Mouse (Mus musculus): Measurements from ENCODE around the gene Fam120a.

- TF ChIP-seq CTCF (IDR thresholded peaks at IDR 0.05; ENCODE audit: low read depth): no peak
- no peak for TF ChIP-seq EP300 (optimal IDR thresholded peaks at IDR 0.05)
These were observed 25.1 kb upstream of the Fam120a start for GRCm38 (mm10) chr13:48992914-48993313.

Data from stomach, postnatal 0 days (tissue).